Mouse (Mus musculus) hindbrain, embryonic 16.5 days (tissue): ENCODE measurements at regions not wholly inside any gene's neighbourhood (a gene's known extent, or its start where the extent isn't known, plus 50 kb on each side); places are given as distances from the start of the nearest gene placed in this dataset.

Experiments
- ATAC-seq: fragments of 200-750 bp; cut with Nextera tagmentation; 2 replicates; pipeline ENCODE4 v1.8.0; 2017; ENCODE audit warnings: moderate TSS enrichment, moderate library complexity
- H3K27ac ChIP-seq: fragments of 300-500 bp; sonication (generic); 2 replicates; pipeline ENCODE4 v1.5.1; 2014; ENCODE audit warnings: low read depth, mild to moderate bottlenecking, control low read depth, low read length, moderate library complexity
- H3K27me3 ChIP-seq: fragments of 300-500 bp; sonication (generic); replicated peaks from 2 replicates; pipeline ENCODE4 v1.6.1; 2014; ENCODE audit warnings: low read length; ENCODE audit not compliant: control insufficient read depth, insufficient read depth
- H3K36me3 ChIP-seq: fragments of 300-500 bp; sonication (generic); 2 replicates; pipeline ENCODE4 v1.6.1; 2014; ENCODE audit warnings: mild to moderate bottlenecking, low read length, moderate library complexity, mixed read lengths; ENCODE audit not compliant: control insufficient read depth, insufficient read depth
- H3K4me1 ChIP-seq: fragments of 300-500 bp; sonication (generic); 2 replicates; pipeline ENCODE4 v1.6.1; 2014; ENCODE audit warnings: low read depth, low read length; ENCODE audit not compliant: control insufficient read depth, insufficient read depth
- H3K4me2 ChIP-seq: fragments of 300-500 bp; sonication (generic); 2 replicates; pipeline ENCODE4 v1.6.1; 2014; ENCODE audit warnings: mild to moderate bottlenecking, low read length, control low read depth, moderate library complexity
- H3K4me3 ChIP-seq: fragments of 300-500 bp; sonication (generic); 2 replicates; pipeline ENCODE4 v1.5.1; 2014; ENCODE audit warnings: mild to moderate bottlenecking, low read length, control low read depth, moderate library complexity
- H3K9ac ChIP-seq: fragments of 300-500 bp; sonication (generic); 2 replicates; pipeline ENCODE4 v1.6.1; 2014; ENCODE audit warnings: low read depth, mild to moderate bottlenecking, control low read depth, low read length, moderate library complexity
- H3K9me3 ChIP-seq: fragments of 300-500 bp; sonication (generic); 2 replicates; pipeline ENCODE4 v1.6.1; 2014; ENCODE audit warnings: mild to moderate bottlenecking, low read length, moderate library complexity; ENCODE audit not compliant: control insufficient read depth
- WGBS: fragments of 180-500 bp; shearing (Covaris S2); extraction: QIAGEN DNeasy Blood & Tissue Kit; methylation state at CpG from one replicate; pipeline ENCODE4 v1.1.7; 2014; 5-methylcytosine and 5-hydroxymethylcytosine counted together

DNA sequence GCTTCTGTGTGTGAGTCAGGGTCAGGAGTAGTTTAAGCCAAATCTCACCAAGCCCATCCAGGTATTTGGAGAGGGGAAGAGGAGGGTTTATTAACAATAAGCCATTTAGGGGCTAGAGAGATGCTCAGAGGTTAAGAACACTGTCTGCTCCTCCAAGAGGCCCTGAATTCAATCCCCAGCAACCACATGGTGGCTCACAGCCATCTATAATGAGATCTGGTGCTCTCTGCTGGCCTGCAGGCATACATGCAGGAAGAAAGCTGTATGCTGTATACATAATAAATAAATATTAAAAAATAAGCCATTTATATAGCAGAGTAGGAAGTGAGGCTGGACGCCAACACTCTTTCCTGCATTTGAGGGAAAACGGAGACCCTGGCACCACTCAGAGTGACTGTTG is 330.4 kb upstream of the Arglu1 start:
- no peak overlapping the region for H3K4me3 ChIP-seq
- no peaks in the 10 kb centered on the region for H3K36me3 ChIP-seq
- no peak overlapping the region for H3K27ac ChIP-seq
- no peak for ATAC-seq
- no peaks in the 10 kb centered on the region for H3K4me1 ChIP-seq
- no peak overlapping the region for H3K9ac ChIP-seq
- H3K4me2 ChIP-seq, result no peak overlapping the region
- 92% methylated on average over 2 of the region's 2 CpGs for WGBS
- no peaks in the 10 kb centered on the region for H3K9me3 ChIP-seq
- H3K27me3 ChIP-seq, result no peaks in the 10 kb centered on the region

GRCm38 (mm10) chr8:9020180-9020579 is 329.9 kb upstream of the Arglu1 start:
- no peaks in the 10 kb centered on the region for H3K4me1 ChIP-seq
- no peak overlapping the region for H3K27ac ChIP-seq
- ATAC-seq, result no peak
- no peak overlapping the region for H3K4me2 ChIP-seq
- no peaks in the 10 kb centered on the region for H3K9me3 ChIP-seq
- no peaks in the 10 kb centered on the region for H3K27me3 ChIP-seq
- H3K9ac ChIP-seq, result no peak overlapping the region
- no peak overlapping the region for H3K4me3 ChIP-seq
- WGBS, result 88% methylated on average over 3 of the region's 3 CpGs
- H3K36me3 ChIP-seq, result no peaks in the 10 kb centered on the region

GRCm38 (mm10) chr8:9011785-9012510 is 321.6 kb upstream of the Arglu1 start:
- no peaks in the 10 kb centered on the region for H3K36me3 ChIP-seq
- no peak overlapping the region for H3K4me2 ChIP-seq
- 33% methylated on average over 3 of the region's 3 CpGs for WGBS
- H3K27me3 ChIP-seq, result no peaks in the 10 kb centered on the region
- no peaks in the 10 kb centered on the region for H3K4me1 ChIP-seq
- H3K4me3 ChIP-seq, result no peak overlapping the region
- ATAC-seq, result no peak
- H3K27ac ChIP-seq, result no peak overlapping the region
- no peaks in the 10 kb centered on the region for H3K9me3 ChIP-seq
- no peak overlapping the region for H3K9ac ChIP-seq

DNA sequence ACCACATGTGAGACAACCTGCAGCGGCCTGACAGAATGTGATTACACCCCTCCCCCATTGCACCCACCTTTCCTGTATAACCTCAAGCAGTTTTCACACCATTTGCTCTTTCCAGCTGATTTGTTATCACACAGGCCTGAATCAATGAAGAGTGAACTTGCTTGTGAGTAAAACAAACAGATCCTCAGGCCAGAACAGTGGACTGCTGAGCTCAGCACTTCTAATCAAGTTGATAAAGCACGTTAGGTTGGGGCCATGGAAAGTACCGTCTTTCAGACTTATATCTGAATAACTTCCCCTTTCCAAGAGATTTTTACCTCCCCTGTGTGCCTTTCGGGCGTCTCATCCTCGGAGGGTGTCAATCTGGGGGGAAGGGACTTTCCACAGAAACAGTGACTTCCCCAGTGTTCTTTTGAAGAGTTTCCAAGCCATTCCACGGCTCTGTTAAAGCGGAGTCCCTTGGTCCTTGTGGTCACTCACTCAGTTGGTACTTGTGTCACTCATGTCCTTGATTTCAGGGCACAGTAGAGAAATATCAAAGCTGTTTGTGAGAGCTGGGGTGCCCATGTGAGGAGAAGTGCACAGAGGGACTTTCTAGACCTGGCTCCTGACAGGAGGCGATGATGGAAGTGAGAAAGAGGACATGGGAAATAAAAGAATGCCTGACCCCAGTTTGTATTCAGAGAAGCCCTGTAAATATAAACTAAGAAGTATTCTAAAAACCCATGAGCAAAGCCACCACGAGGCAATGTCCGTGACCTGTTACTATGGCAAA is 317.9 kb upstream of the Arglu1 start:
- H3K27me3 ChIP-seq, result no peaks in the 10 kb centered on the region
- H3K9ac ChIP-seq, result no peak overlapping the region
- no peaks in the 10 kb centered on the region for H3K36me3 ChIP-seq
- no peak overlapping the region for H3K4me2 ChIP-seq
- H3K9me3 ChIP-seq, result no peaks in the 10 kb centered on the region
- H3K4me3 ChIP-seq, result no peak overlapping the region
- 73% methylated on average over 11 of the region's 11 CpGs for WGBS
- H3K4me1 ChIP-seq, result no peaks in the 10 kb centered on the region
- no peak overlapping the region for H3K27ac ChIP-seq
- ATAC-seq, result no peak

- no peaks in the 10 kb centered on the region for H3K9me3 ChIP-seq
- no peaks in the 10 kb centered on the region for H3K36me3 ChIP-seq
- ATAC-seq, result no peak
- no peak overlapping the region for H3K4me2 ChIP-seq
- peaks cover 2% of the 10 kb centered on the region; the same call in 1 of the 2 replicates for H3K4me1 ChIP-seq
- H3K9ac ChIP-seq, result no peak overlapping the region
- 76% methylated on average over 5 of the region's 5 CpGs for WGBS
- H3K4me3 ChIP-seq, result no peak overlapping the region
- no peaks in the 10 kb centered on the region for H3K27me3 ChIP-seq
- no peak overlapping the region for H3K27ac ChIP-seq
Measured at GRCm38 (mm10) chr8:8999914-9000313, 309.6 kb upstream of the Arglu1 start.

- Histone ChIP-seq H3K9me3 (no peaks in the 10 kb centered on the region), H3K4me1 (peaks cover 18% of the 10 kb centered on the region), H3K27me3 (no peaks in the 10 kb centered on the region), H3K36me3 (no peaks in the 10 kb centered on the region), H3K4me2 (no peak overlapping the region), H3K4me3 (no peak overlapping the region), H3K9ac (no peak overlapping the region), H3K27ac (no peak overlapping the region)
- no peak for ATAC-seq
- 73% methylated on average over 7 of the region's 7 CpGs for WGBS
Measured at GRCm38 (mm10) chr8:8997621-8998020, 307.3 kb upstream of the Arglu1 start.

DNA sequence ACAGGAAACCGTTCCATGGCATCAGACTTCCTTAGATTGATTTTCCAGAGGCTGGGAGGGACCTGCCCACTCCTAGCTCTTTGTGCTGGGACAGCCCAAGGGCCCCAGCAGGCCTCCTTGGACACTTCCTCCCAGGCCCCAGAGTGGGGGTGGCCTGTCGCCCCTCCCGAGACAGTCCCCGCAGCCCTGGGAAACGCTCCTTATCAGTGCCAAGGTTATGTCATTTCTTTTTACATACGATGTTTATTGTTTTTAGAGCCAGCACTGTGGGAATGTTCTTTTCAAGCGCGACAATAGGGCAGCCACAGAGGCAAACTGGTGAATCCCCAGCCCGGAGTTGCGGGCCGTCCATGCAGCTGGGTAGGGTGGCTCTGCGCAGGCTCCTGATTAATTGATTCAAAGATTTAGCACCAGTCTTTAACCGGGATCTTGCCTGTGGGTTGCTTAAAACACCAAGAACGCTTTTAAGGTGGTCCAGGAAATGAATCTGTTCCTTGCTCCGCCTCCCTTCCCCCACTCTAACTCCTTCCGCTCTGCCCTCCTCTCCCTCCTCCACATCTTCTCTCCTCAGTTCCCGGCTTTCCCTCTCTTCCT is 304.4 kb upstream of the Arglu1 start:
- H3K4me2 ChIP-seq, result peak overlapping the region; percentile 74
- no peaks in the 10 kb centered on the region for H3K27me3 ChIP-seq
- peak overlapping the region; percentile 65 for H3K9ac ChIP-seq
- H3K9me3 ChIP-seq, result no peaks in the 10 kb centered on the region
- peak overlapping the region; percentile 67 for H3K27ac ChIP-seq
- H3K36me3 ChIP-seq, result no peaks in the 10 kb centered on the region
- peak; percentile 88 for ATAC-seq
- under 1% methylated on average over 17 of the region's 17 CpGs for WGBS
- peaks cover 28% of the 10 kb centered on the region for H3K4me1 ChIP-seq
- H3K4me3 ChIP-seq, result peak overlapping the region; percentile 40

DNA sequence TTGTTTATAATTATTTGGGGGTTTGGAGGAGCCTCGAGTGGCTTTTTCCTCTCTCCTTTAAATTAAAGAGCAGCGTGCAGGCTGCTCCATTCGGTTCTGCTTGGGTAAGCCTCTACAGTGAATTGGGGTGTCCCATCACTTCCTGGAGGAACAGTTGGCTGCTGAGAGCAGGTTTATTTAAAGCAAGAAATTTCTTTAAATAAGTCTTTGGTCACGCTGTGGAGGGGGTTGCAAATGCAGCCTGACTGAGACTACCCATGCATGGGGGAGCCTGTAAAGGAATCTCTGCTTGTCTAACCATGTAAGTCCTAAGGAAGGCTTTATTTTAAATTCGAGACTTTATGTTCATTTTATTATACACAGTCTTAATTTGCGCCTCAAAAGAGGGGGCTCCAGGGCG is 303.7 kb upstream of the Arglu1 start:
- H3K9ac ChIP-seq, result no peak overlapping the region
- peak overlapping the region; percentile 74 for H3K4me2 ChIP-seq
- H3K36me3 ChIP-seq, result no peaks in the 10 kb centered on the region
- 6% methylated on average over 7 of the region's 7 CpGs for WGBS
- H3K4me1 ChIP-seq, result peaks cover 28% of the 10 kb centered on the region
- no peaks in the 10 kb centered on the region for H3K27me3 ChIP-seq
- peak; percentile 37 for ATAC-seq
- no peak overlapping the region; the same call in 1 of the 2 replicates for H3K4me3 ChIP-seq
- peak overlapping the region; percentile 67; the same call in 1 of the 2 replicates for H3K27ac ChIP-seq
- no peaks in the 10 kb centered on the region for H3K9me3 ChIP-seq

DNA sequence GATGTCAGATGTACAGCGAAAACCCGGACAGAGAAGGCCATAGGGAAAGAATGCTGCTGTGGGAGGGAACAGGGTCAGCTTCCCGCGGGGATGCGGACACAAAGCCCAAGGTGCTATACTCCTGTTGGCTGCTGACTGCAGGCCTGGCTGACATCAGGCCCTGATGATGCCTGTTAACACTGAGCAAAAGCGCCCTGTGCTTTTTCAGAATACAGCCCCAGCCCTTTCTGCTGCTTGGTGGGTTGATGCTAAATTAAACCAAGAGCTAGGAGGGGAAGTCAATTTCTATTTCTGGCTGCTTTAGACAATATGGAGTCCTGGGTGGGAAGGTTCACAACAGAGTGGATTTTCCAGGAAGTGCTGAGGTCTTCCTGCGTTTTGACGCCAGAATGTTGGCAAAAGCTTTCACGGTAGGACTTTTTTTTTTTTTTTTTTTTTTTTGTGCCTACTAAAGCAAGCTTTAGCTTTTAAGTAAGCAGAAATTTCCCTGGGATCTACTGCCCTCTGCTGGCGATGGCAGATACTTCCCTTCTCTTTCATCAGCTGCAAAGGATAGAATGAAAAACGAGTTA is 302.2 kb upstream of the Arglu1 start:
- H3K27ac ChIP-seq, result peak overlapping the region; percentile 36; the same call in 1 of the 2 replicates
- peak; percentile 29 for ATAC-seq
- H3K4me1 ChIP-seq, result peaks cover 28% of the 10 kb centered on the region
- no peaks in the 10 kb centered on the region for H3K27me3 ChIP-seq
- WGBS, result 1% methylated on average over 11 of the region's 11 CpGs
- H3K4me3 ChIP-seq, result no peak overlapping the region
- H3K4me2 ChIP-seq, result peak overlapping the region; percentile 25
- no peaks in the 10 kb centered on the region for H3K36me3 ChIP-seq
- peak overlapping the region; percentile 20; the same call in 1 of the 2 replicates for H3K9ac ChIP-seq
- H3K9me3 ChIP-seq, result no peaks in the 10 kb centered on the region
